Mouse (Mus musculus): Measurements from ENCODE around the gene Dnase1l3. TPM values are rescaled to one million over a fixed set of nuclear protein-coding genes. Genes with fewer than 3 reads are reported as not detected.

Gene Dnase1l3
- 69.2 and 69.9 TPM in 2 replicates for polyA plus RNA-seq (2012; rRNA removed)

GRCm38 (mm10) chr14:7994271-7994767, at the start of gene Dnase1l3:
TSS of gene Dnase1l3 (minus strand) at chr14:7994573.
- peak within 1 kb of the TSS; percentile 56 for H3K27ac ChIP-seq (ENCODE audit: insufficient read depth, low read length)
- peaks cover 38% of the 10 kb centered on the region for H3K4me1 ChIP-seq (ENCODE audit: control insufficient read depth, insufficient read depth, insufficient read length)
- H3K27me3 ChIP-seq (ENCODE audit: control insufficient read depth, insufficient read depth, low read length), result no peaks in the 10 kb centered on the region
- DNase-seq (ENCODE audit: low read depth in 1 of 2, low spot score in 2 of 2), result peak; percentile 65 to 70
- peak within 1 kb of the TSS; percentile 25 for H3K4me3 ChIP-seq (ENCODE audit: extremely low read depth, insufficient read depth, insufficient read length)
- H3K36me3 ChIP-seq (ENCODE audit: control insufficient read depth, insufficient read depth, low read length), result no peaks in the 10 kb centered on the region
- 31% methylated on average over 8 of the region's 8 CpGs for WGBS
- TF ChIP-seq CTCF (IDR thresholded peaks at IDR 0.05; ENCODE audit: extremely low read depth, insufficient read depth, insufficient read length, insufficient replicate concordance), result peak; percentile 59; the same call in 1 of the 2 replicates
- TF ChIP-seq POLR2A (IDR thresholded peaks at IDR 0.05; ENCODE audit: low read depth, low read length), result no peak

- WGBS, result 94% methylated on average over 9 of the region's 9 CpGs
- TF ChIP-seq CTCF (IDR thresholded peaks at IDR 0.05; ENCODE audit: extremely low read depth, insufficient read depth, insufficient read length, insufficient replicate concordance) (no peak), POLR2A (IDR thresholded peaks at IDR 0.05; ENCODE audit: low read depth, low read length) (no peak)
- H3K27ac ChIP-seq (ENCODE audit: insufficient read depth, low read length), result no peak overlapping the region
These were observed 48.2 kb upstream of the Dnase1l3 start for GRCm38 (mm10) chr14:8042577-8042976.

GRCm38 (mm10) chr14:8042120-8042519, 47.7 kb upstream of the Dnase1l3 start:
- WGBS, result 94% methylated on average over 2 of the region's 2 CpGs
- no peaks in the 10 kb centered on the region for H3K4me1 ChIP-seq (ENCODE audit: control insufficient read depth, insufficient read depth, insufficient read length)
- H3K4me3 ChIP-seq (ENCODE audit: extremely low read depth, insufficient read depth, insufficient read length), result no peak overlapping the region
- DNase-seq (ENCODE audit: low read depth in 1 of 2, low spot score in 2 of 2), result no peak
- 0 out of 2 replicates have a peak, but pooled peaks cover 3% of the 10 kb centered on the region for H3K36me3 ChIP-seq (ENCODE audit: control insufficient read depth, insufficient read depth, low read length)
- TF ChIP-seq CTCF (IDR thresholded peaks at IDR 0.05; ENCODE audit: extremely low read depth, insufficient read depth, insufficient read length, insufficient replicate concordance), result no peak
- no peak for TF ChIP-seq POLR2A (IDR thresholded peaks at IDR 0.05; ENCODE audit: low read depth, low read length)
- H3K27ac ChIP-seq (ENCODE audit: insufficient read depth, low read length), result no peak overlapping the region
- no peaks in the 10 kb centered on the region for H3K27me3 ChIP-seq (ENCODE audit: control insufficient read depth, insufficient read depth, low read length)

More at GRCm38 (mm10) chr14:8042577-8042976, 48.2 kb upstream of the Dnase1l3 start:
- no peaks in the 10 kb centered on the region for H3K27me3 ChIP-seq (ENCODE audit: control insufficient read depth, insufficient read depth, low read length)
- H3K4me1 ChIP-seq (ENCODE audit: control insufficient read depth, insufficient read depth, insufficient read length), result no peaks in the 10 kb centered on the region
- DNase-seq (ENCODE audit: low read depth in 1 of 2, low spot score in 2 of 2), result no peak
- no peak overlapping the region for H3K4me3 ChIP-seq (ENCODE audit: extremely low read depth, insufficient read depth, insufficient read length)
- H3K36me3 ChIP-seq (ENCODE audit: control insufficient read depth, insufficient read depth, low read length), result 0 out of 2 replicates have a peak, but pooled peaks cover 3% of the 10 kb centered on the region

- H3K27ac ChIP-seq (ENCODE audit: insufficient read depth, low read length), result no peak overlapping the region
- TF ChIP-seq POLR2A (IDR thresholded peaks at IDR 0.05; ENCODE audit: low read depth, low read length), result no peak
- no peak for TF ChIP-seq CTCF (IDR thresholded peaks at IDR 0.05; ENCODE audit: extremely low read depth, insufficient read depth, insufficient read length, insufficient replicate concordance)
- DNase-seq (ENCODE audit: low read depth in 1 of 2, low spot score in 2 of 2), result no peak
- WGBS, result 85% methylated on average over 12 of the region's 12 CpGs
- H3K27me3 ChIP-seq (ENCODE audit: control insufficient read depth, insufficient read depth, low read length), result no peaks in the 10 kb centered on the region
- H3K36me3 ChIP-seq (ENCODE audit: control insufficient read depth, insufficient read depth, low read length), result 0 out of 2 replicates have a peak, but pooled peaks cover 1% of the 10 kb centered on the region
- no peaks in the 10 kb centered on the region for H3K4me1 ChIP-seq (ENCODE audit: control insufficient read depth, insufficient read depth, insufficient read length)
- no peak overlapping the region for H3K4me3 ChIP-seq (ENCODE audit: extremely low read depth, insufficient read depth, insufficient read length)
These were observed 46.7 kb upstream of the Dnase1l3 start for GRCm38 (mm10) chr14:8040911-8041678.

GRCm38 (mm10) chr14:8040179-8040578, 45.8 kb upstream of the Dnase1l3 start:
- TF ChIP-seq CTCF (IDR thresholded peaks at IDR 0.05; ENCODE audit: extremely low read depth, insufficient read depth, insufficient read length, insufficient replicate concordance) (no peak), POLR2A (IDR thresholded peaks at IDR 0.05; ENCODE audit: low read depth, low read length) (no peak)
- Histone ChIP-seq H3K36me3 (ENCODE audit: control insufficient read depth, insufficient read depth, low read length) (no peaks in the 10 kb centered on the region), H3K4me3 (ENCODE audit: extremely low read depth, insufficient read depth, insufficient read length) (no peak overlapping the region), H3K4me1 (ENCODE audit: control insufficient read depth, insufficient read depth, insufficient read length) (no peaks in the 10 kb centered on the region), H3K27me3 (ENCODE audit: control insufficient read depth, insufficient read depth, low read length) (no peaks in the 10 kb centered on the region), H3K27ac (ENCODE audit: insufficient read depth, low read length) (no peak overlapping the region)
- 72% methylated on average over 3 of the region's 3 CpGs for WGBS
- no peak for DNase-seq (ENCODE audit: low read depth in 1 of 2, low spot score in 2 of 2)

- no peak overlapping the region for H3K27ac ChIP-seq (ENCODE audit: insufficient read depth, low read length)
- no peak for TF ChIP-seq CTCF (IDR thresholded peaks at IDR 0.05; ENCODE audit: extremely low read depth, insufficient read depth, insufficient read length, insufficient replicate concordance)
- no peak for TF ChIP-seq POLR2A (IDR thresholded peaks at IDR 0.05; ENCODE audit: low read depth, low read length)
- H3K36me3 ChIP-seq (ENCODE audit: control insufficient read depth, insufficient read depth, low read length), result no peaks in the 10 kb centered on the region
- no peak for DNase-seq (ENCODE audit: low read depth in 1 of 2, low spot score in 2 of 2)
- H3K4me3 ChIP-seq (ENCODE audit: extremely low read depth, insufficient read depth, insufficient read length), result no peak overlapping the region
- H3K27me3 ChIP-seq (ENCODE audit: control insufficient read depth, insufficient read depth, low read length), result no peaks in the 10 kb centered on the region
- 77% methylated on average over 7 of the region's 7 CpGs for WGBS
- H3K4me1 ChIP-seq (ENCODE audit: control insufficient read depth, insufficient read depth, insufficient read length), result no peaks in the 10 kb centered on the region
These were observed 44.5 kb upstream of the Dnase1l3 start for GRCm38 (mm10) chr14:8038791-8039448.

All from spleen, adult 2 months (tissue).